Mouse (Mus musculus): ENCODE results near the gene Tusc2.
"Not testable (repeated sequence)": the region's sequence is repeated elsewhere in the genome, so short reads cannot be mapped to it uniquely, and the experiment has no call there.

Gene Tusc2

GRCm38 (mm10) chr9:107545199-107545598, 17.9 kb upstream of the Tusc2 start:
- DNase-seq (ENCODE audit: low read depth): no peak

GRCm38 (mm10) chr9:107545602-107546001, 17.5 kb upstream of the Tusc2 start:
- DNase-seq (ENCODE audit: low read depth): no peak

DNA sequence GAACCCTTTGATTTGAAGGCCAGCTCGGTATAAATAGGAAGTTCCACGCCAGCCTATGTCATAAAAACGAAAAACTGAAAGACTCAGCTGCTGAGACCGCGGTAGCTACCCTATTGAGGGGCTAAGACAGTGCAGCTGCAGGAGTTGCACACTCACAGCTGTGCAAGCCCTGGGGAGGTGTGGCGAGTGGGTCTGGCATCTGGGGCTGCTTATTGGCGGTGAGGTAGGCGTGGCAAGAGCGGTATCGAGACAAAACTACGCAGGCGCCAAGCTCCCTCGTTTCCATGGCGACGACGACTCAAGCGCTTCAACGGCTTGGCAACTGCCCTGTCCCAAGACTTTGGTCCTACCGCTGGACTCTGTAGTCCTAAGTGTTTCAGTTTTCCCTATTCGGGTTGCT, 16.0 kb upstream of the Tusc2 start, which contains the start of gene Zmynd10:
TSS of gene Zmynd10 (plus strand) at position 273 of the 400 bp plus-strand sequence.
- DNase-seq (ENCODE audit: low read depth): peak; percentile 82

DNA sequence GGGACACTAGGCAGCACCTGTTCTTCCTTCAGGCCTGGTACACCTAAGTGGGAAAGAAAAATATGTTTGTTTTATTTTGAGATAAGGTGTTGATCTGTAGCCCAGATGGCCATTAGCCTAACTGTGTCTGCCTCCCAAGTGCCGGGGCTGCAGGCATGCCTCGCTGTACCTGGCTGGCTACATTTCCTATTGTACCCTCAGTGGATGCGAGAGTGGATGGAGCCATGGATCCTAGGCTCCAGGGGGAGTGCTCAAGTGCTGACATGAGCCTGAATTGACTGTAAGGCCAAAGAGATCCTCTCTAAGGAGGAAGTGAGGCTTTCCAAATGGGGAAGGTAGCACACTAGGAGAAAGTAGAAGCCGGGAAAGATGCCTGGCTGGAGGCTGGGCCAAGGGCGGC, 15.1 kb upstream of the Tusc2 start:
- DNase-seq (ENCODE audit: low read depth): no peak

GRCm38 (mm10) chr9:107548820-107549219, 14.2 kb upstream of the Tusc2 start:
- DNase-seq (ENCODE audit: low read depth): no peak

DNA sequence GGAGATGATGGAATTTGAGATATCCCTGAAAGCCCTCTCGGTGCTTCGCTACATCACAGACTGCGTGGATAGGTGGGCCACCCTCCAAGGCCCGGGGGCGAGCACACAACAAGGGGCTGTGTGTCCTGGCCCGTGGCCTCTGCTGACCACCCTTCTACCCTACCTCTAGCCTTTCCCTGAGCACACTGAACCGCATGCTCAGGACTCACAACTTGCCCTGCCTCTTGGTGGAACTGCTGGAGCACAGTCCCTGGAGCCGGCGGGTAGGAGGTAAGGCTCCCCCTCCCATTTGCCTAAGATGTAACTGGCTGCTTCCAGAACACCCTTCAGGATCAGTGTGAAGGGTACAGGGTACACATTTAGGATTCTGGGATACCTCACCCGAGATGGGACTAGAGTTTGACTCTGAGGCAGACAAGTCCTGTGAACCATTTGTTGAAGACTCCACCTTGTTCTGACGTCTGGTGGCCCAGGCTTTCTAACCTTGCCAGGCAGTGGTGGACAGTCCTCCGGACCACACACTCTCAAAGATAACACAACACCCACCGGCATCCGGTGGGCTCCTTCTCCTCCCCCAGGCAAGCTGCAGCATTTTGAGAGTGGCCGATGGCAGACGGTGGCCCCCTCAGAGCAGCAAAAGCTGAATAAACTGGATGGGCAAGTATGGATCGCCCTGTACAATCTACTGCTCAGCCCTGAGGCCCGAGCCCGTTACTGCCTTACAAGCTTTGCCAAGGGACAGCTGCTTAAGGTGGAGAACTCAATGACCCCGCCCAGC, 13.6 kb upstream of the Tusc2 start:
- no peak for DNase-seq (ENCODE audit: low read depth)

- DNase-seq (ENCODE audit: low read depth): no peak
Measured at GRCm38 (mm10) chr9:107550491-107551116, 12.5 kb upstream of the Tusc2 start.

DNA sequence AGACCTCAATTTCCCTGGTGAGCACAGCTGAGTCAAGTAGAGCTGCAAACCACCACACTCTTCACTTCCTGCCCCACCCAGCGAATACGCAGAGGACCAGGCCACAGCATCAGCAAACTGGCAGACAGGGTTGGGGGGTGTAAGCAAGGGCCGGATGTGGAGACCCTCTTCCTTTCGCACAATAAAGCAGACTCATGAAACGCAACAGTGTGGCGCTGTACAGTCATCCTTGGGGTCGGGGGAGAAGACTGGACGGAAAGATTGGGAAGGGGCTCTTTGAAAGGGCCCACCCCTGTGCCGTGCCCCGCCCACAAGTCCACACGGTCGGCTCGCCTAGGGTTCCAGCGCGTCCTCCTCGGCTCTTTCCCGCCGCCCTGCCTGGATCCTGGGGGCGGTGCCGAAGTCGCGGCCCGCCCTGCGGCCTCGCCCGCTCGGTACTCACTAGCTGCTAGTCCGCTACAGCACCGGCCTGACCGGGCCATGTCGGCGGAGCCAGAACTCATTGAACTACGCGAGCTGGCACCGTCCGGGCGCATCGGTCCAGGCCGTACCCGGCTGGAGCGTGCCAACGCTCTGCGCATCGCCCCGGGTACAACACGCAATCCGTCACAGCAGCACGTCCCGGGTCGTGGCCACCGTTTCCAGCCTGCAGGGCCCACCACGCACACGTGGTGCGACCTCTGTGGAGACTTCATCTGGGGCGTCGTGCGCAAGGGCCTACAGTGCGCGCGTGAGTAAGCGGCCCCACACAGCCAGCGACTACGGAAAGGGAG, 11.8 kb upstream of the Tusc2 start, which contains the start of gene Rassf1:
TSS of gene Rassf1 (plus strand) at position 439 of the 773 bp plus-strand sequence.
- no peak for DNase-seq (ENCODE audit: low read depth)

DNA sequence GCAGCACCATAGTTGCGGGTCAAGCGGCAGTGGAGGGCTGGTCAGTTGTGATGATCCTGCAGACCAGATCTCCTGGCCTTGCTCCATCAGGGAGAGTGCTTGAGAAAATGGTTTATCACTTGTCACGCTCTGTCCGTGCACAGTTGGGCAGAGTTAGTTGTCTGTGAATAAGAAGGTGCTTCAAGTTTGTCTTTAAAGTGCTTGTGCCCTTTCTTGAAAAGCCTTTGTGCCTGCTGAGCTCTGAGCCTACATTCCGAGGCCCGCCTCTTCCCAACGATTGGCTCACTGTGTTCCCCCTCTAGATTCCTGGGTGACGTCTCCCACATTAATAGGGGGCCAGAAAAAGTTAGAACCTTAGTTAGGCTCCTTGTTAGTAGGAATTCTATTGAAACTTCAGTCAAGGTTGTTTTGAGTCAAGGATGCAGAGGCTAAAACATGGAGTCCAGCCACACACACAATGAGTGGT, 11.1 kb upstream of the Tusc2 start:
- DNase-seq (ENCODE audit: low read depth): no peak

GRCm38 (mm10) chr9:107552690-107553393, 10.2 kb upstream of the Tusc2 start:
- DNase-seq (ENCODE audit: low read depth): no peak

- DNase-seq (ENCODE audit: low read depth): no peak
Measured at GRCm38 (mm10) chr9:107553541-107554318, 9.3 kb upstream of the Tusc2 start.

GRCm38 (mm10) chr9:107554319-107554825, 8.7 kb upstream of the Tusc2 start:
- DNase-seq (ENCODE audit: low read depth): peak; percentile 98

GRCm38 (mm10) chr9:107555031-107555457, 8.0 kb upstream of the Tusc2 start:
- no peak for DNase-seq (ENCODE audit: low read depth)

GRCm38 (mm10) chr9:107555701-107556100, 7.4 kb upstream of the Tusc2 start:
- no peak for DNase-seq (ENCODE audit: low read depth)

DNA sequence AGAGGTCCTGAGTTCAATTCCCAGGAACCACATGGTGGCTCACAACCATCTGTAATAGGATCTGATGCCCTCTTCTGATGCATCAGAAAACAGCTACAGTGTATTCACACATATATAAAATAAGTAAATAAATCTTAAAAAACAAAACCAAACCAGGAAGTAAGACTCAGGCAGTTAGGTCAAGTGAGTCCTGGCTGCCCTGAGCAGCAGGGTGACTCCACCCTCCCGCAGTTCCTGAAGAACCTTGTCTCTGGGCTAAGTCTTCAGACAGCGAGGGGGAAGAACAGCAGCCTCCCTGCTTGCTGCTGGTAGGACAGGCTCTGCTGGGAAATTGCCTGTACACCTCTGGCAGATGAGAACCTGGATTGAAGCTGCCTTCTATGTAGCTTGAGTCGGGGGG, 6.7 kb upstream of the Tusc2 start:
- no peak for DNase-seq (ENCODE audit: low read depth)

DNA sequence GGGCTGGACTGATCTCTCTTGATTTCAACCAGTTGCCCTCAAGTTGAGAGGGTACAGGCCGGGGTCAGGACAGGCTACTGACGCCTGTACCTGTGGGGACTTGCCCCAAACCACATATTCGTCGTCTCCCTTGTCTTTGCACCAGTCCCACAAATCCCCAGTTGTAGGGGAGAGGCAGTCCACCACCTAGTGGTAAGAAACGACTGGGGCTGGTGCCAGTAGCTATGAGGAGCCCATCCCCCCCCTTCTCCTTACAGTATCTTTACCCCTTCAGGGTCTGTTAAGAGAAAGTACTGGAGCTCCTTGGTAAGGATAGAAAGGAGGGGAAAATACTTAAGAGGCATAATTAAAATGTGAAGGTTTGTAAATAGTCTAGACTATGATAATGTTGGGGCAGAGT, 2.5 kb downstream of the Tusc2 start:
- DNase-seq (ENCODE audit: low read depth): not testable (repeated sequence)

GRCm38 (mm10) chr9:107566041-107566709, 3.1 kb downstream of the Tusc2 start:
- DNase-seq (ENCODE audit: low read depth): no peak

- no peak for DNase-seq (ENCODE audit: low read depth)
Measured at GRCm38 (mm10) chr9:107566855-107567254, 3.8 kb downstream of the Tusc2 start.

GRCm38 (mm10) chr9:107567702-107568319, 4.8 kb downstream of the Tusc2 start, which contains the start of gene Hyal2:
Gene Hyal2 (plus strand): TSS chr9:107567945.
- DNase-seq (ENCODE audit: low read depth): no peak

All from fibroblast of lung, adult 2 months (primary cell).